Mouse (Mus musculus) kidney, adult 2 months (tissue): Measurements from ENCODE around the gene Trove2.
"Not testable (repeated sequence)": the region's sequence is repeated elsewhere in the genome, so short reads cannot be mapped to it uniquely, and the experiment has no call there.

Experiments used
- CTCF ChIP-seq: fragments of 200-500 bp; conservative IDR thresholded peaks from 2 replicates; pipeline ENCODE4 v1.5.1; 2011; ENCODE audit warnings: low read depth, mild to moderate bottlenecking, control low read depth, low read length, moderate library complexity, mixed read lengths; ENCODE audit not compliant: insufficient read depth, insufficient read length
- POLR2A ChIP-seq: fragments of 200-500 bp; IDR thresholded peaks from one replicate; pipeline ENCODE4 v1.6.1; 2011; ENCODE audit warnings: low read depth, low read length, control low read depth

DNA sequence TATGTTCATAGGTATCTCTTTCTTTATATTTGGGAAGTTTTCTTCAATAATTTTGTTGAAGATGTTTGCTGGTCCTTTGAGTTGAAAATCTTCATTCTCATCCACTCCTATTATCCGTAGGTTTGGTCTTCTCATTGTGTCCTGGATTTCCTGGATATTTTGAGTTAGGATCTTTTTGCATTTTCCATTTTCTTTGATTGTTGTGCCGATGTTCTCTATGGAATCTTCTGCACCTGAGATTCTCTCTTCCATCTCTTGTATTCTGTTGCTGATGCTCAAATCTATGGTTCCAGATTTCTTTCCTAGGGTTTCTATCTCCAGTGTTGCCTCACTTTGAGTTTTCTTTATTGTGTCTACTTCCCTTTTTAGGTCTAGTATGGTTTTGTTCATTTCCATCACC is 60.8 kb downstream of the Trove2 start, which contains the start of gene Glrx2:
- TF ChIP-seq POLR2A, CTCF: not testable (repeated sequence)
